Mouse (Mus musculus) left cerebral cortex, adult 11 months (tissue): Measurements from ENCODE around the gene Ephx3.

ENCODE experiments used
- DNase-seq: peaks from one replicate; pipeline ENCODE4 v3.0.0; 2022; ENCODE audit warnings: low spot score

Gene Ephx3

DNA sequence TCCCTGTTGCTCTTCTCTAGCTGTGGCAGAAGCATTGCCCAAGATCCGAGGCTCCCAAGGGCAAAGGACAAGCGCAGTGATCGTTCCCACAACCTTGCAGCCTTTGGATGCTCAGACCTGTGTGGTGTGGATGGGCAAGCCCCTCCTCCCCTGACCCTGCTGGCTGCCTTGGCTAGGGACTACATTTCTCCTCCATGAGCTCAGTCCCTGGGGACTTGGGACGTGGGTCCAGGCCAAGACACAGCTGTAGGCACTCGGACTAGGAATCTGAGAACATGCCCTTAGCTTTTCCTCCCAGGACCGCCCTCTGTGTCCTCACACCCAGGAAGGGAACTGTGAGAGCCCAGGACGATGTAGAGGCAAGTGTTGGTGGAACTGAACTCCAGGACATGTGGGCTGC, 16.2 kb downstream of the Ephx3 start:
- no peak for DNase-seq

DNA sequence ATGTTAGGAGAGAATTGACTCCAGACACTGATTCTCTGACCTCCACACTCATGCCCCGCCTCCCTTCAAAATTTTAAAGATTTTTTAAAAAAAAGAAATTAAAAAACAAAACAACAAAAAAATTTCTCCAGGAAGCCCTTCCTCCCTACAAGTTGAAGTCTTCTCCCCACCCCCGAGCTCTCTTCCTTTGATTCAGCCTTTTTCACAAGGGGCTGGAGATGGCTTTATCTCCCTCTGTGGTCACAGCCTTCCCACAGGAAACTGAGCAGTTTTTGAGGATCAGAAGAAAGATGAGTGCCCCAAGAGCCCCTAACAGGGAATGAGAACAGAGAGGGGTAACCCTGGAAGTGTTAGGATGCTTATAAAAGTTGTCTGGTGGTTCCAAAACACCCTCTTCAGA, 16.9 kb downstream of the Ephx3 start:
- DNase-seq: no peak

- no peak for DNase-seq
Measured at GRCm38 (mm10) chr17:32169518-32170225, 19.7 kb downstream of the Ephx3 start.

DNA sequence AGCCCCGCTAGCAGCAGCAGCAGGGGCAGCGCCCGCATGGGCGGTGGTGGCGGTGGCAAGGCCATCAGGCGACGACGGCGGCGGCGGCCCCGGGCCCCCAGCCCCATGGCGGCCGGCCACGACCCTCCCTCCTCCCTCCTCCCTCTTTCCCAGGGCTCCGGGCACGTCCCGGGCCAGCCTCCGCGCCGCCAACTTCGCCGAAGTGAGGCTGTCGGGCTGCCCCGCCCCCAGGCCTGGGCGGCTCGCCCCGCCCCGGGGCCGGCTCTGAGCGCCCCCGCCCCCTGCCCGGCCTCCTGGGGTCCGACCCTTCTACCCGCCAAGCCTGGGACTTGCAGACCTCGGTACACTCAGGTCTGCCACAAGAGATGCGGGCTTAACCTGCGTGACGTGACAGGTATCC, 22.7 kb downstream of the Ephx3 start, which contains the start of gene Notch3:
Gene Notch3, minus strand, starts transcription at position 166 of the 400 bp plus-strand sequence.
- no peak for DNase-seq

DNA sequence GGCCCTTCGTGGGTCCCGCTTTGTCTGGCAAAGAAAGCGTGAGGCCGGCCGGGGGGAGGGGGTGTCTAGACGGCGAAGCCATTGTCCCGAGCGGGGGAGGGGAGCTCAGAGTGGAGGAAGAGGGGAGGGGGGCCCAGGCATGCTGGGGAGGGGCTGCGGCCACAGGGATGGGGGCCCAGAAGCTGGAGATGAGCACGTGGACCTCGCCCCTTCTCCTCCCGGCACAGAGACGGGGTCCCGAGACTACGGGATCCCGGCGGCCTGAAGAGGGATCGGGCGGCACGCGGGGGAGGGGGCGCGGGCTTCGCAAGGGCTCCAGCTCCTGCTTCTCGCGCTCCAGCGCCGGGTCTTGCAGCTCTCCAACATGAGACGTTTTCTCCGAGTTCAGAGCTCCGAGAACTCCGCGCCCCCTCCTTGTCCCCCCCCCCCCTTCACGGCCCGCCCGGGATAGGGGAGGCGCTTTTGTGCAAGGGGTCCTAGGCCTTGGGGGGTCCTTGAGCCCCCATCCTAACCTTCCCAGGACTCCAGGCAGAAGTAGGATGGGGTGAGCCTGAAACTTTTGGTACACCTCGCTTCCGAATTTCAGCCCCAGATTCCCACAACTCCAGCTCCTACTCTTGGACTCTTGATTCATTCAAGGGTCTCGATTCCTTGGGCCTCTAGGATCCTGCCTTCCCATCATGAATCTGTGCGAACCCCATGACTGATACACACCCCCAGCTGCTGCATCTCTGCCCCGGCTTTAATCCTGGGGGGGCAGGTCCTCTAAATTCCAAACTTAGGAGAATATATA, 23.4 kb downstream of the Ephx3 start:
- no peak for DNase-seq

GRCm38 (mm10) chr17:32165266-32165802, 24.0 kb downstream of the Ephx3 start:
- no peak for DNase-seq

GRCm38 (mm10) chr17:32164780-32165179, 24.6 kb downstream of the Ephx3 start:
- no peak for DNase-seq

DNA sequence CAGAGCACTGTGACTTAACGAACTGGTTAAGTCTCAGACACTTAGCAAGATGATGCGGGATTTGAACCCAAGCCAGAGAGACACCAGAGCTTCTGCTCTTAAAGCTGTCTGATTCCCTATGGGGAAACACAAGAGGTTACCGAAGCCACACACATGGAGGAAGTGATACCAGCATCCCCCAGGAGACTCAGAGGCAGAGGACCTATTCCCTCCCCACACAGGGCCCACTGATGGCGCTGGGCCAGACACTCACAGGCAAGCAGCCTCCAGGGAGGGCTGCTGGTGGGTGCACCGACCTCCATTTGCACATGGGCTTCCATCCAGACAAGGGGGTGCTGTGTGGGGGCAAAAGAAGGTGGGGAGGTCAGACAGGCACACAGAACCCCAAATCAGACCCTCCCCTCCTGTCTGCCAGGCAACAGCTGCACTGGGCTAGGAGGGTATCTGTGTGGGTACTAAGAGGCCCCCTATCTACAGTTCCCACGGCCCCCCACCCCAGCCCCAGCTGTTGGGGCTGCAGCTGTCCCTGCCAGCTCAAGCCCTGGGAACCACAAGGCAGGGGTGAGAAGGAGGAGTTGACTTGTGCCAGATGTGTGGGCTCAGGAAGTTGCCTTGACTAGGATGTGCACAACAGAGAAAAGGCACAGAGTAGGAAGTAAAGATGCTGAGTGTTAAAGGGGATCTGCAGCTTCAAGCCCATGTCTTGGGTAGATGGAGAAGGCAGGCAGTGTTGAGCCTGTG, 25.3 kb downstream of the Ephx3 start:
- no peak for DNase-seq

DNA sequence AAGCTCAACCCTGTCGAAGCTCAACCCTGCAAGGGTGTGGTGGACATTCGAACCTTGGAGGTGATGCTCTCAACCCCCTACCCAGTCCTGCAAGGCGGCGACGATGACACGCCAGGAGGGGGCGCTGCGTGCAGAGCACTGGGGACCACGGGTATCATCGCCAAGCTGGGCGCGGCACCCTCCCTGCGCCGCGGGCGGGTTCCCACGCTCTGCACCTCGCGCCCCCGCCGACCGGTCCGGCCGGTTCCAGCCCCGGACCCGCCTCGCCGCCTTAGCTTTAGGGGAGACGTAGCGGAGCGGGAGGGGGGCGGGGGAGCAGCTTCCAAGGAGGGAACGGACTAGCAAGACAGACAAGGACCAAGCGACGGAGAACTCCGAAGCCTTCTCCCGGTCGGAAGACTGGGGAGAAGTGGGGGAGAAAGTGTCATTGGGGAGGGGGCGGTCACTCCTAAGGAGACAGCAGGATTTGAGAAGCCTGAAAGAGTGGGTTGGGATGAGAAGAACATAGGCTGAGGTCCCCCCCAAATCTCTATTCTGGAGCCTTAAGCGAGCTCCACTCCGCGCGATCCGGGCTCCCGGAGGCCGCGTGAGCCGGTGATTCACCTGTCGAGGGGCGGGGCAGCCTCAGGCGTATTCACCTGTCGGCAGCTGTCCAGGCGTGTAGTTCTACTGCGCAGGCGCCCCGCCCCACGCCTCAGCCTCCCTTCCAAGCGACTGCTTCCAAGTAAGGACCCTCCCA, 27.1 kb downstream of the Ephx3 start:
- DNase-seq: no peak

GRCm38 (mm10) chr17:32160882-32161281, 28.5 kb downstream of the Ephx3 start:
- DNase-seq: no peak

DNA sequence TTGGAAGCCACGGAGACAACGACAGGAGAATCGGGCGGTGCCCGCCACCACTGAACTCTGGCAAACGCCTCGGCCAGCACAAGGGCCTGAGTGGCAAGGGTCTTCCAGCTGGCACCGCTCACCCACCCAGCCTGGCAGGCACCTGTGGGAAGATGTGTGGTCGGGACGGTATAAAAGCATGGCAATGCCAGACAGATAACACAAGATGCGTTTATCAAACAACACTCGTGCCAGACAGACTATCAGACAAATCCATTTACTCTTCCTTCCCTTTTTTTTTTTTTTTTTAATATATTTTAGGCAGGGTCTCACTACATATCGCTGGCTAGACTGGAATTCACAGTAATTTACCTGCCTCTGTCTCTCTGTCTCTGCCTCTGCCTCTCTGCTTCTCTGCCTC, 30.5 kb downstream of the Ephx3 start:
- DNase-seq: no peak

DNA sequence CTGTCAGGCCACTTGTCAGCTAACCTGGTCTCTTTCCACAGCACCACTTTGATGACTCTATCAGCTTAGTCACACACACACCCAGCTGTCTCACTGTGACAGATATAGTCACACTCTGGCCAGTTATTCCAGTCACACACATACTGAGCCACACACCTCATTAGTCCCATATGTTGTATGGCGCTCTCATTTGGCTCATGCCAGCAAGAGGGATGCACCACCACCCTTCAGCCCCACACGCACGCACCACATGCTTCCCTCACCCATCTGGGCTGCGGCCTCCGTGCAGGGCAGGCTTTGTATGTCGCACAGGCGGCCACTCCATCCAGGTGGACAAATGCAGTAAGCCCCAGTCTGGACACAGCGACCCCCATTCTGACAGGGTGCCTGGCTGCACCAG, 42.6 kb downstream of the Ephx3 start:
- DNase-seq: no peak

GRCm38 (mm10) chr17:32142907-32143854, 46.2 kb downstream of the Ephx3 start:
- peak; percentile 63 for DNase-seq

DNA sequence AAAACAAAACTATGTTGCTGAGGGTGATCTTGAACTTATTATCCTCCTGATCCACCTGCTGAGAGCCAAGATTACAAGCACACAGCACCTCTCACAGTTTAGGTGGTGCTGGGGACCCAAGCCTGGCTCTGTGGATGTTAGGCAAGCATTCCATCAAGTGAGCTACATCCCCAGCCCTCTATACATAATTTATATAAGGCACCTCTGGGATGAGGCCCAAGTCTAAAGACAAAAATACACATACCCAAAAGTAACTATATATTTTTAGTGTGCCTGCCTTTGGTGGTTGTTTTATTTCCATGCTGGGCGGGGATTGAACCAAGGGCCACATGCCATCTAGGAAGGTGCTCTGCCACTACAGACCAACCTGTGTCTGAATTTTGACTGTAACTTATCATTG, 47.1 kb downstream of the Ephx3 start:
- DNase-seq: no peak
